Mouse (Mus musculus): ENCODE data around the gene Klhl21.

DNA sequence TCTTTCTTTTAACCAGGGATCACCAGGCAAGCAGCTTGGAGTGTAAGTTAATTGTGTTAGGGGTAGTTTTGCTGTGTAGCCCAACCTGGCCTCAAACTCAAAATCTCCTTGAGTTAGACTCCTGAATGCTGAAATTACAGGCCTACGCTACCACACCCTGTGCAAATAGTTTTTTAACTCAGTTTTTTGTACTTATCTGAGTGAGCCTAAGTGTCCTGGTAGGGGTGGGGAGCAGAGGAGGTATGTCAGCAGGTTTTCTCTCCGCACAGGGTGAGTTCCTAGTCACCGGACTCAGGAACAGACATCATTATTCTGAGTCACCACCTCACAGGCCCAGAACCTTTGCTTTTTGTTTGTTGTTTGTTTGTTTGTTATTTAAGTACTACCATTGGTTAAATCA lies 6.5 kb upstream of the Klhl21 start:
- TF ChIP-seq CTCF (IDR thresholded peaks at IDR 0.05; ENCODE audit: low read depth) (no peak), EP300 (IDR thresholded peaks at IDR 0.05; ENCODE audit: low read depth) (no peak)
